Mouse (Mus musculus): ENCODE measurements around the gene Shq1. TPM values are rescaled to one million over a fixed set of nuclear protein-coding genes. Genes with fewer than 3 reads are reported as not detected.
A peak's percentile ranks its signal among the peaks of the same experiment; 100 is the strongest.

Shq1 gene
- total and polyA plus RNA-seq, 3 experiments: 12.5 to 19.7 (median 16.6) TPM

DNA sequence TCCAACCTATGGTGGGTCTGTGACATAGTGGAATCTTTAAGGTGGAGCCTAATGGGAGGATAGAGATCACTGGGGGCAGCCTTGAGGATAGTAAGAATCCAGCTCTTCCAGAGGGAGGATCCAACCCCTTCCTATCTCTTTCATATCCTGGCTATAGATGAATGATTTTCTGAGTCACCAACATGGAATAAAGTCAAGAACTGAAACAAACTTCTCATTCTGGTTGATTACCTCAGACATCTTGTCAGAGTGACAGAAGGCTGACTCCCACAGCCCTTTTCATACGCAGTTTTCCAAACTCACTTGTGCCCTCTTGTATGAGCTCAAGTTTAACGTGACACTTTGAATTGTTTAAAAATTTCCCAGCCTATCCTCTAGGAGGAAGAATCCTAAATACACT, 28.2 kb downstream of the Shq1 start:
- ATAC-seq (ENCODE audit: extremely low read depth, insufficient number of reproducible peaks, low FRiP score, poor library complexity, severe bottlenecking) (no peak), DNase-seq (ENCODE audit: low spot score) (no peak)
- Histone ChIP-seq H3K36me3 (replicated peaks) (peaks cover 76% of the 10 kb centered on the region), H3K27me3 (ENCODE audit: insufficient read depth, low read length) (no peaks in the 10 kb centered on the region), H3K9me3 (replicated peaks) (no peaks in the 10 kb centered on the region), H3K4me1 (ENCODE audit: insufficient read depth, low read depth, low read length) (no peaks in the 10 kb centered on the region), H3K4me3 (ENCODE audit: low read depth, low read length) (no peak overlapping the region)
- TF ChIP-seq POLR2AphosphoS5 (IDR thresholded peaks at IDR 0.05; ENCODE audit: insufficient replicate concordance, low read depth, low read length) (no peak), GATA1 (IDR thresholded peaks at IDR 0.05; ENCODE audit: borderline replicate concordance, low read length) (no peak), GATA2 (IDR thresholded peaks at IDR 0.05; ENCODE audit: borderline replicate concordance, low read depth, low read length) (no peak), TAL1 (conservative IDR thresholded peaks at IDR 0.05; ENCODE audit: low read depth, low read length) (no peak), CTCF (IDR thresholded peaks at IDR 0.05; ENCODE audit: low read depth, low read length) (no peak)

DNA sequence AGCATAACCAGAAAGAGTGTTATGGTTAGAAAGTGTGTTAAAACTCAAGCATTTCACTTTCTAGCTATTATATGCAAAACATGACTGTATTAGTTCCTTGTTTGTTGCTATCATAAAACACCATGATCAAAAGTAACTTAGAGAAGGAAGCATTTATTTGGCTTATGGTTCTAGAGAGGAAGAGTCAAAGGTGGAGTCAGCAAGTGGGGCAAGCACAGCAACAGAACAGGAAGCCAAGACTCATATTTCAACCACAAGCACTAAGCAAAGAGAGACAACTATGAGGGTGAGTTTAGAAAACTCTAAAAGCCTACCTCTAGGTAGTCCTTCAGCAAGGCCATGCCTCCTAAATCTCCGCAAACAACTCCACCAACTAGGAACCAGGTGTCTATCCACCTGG, 30.4 kb downstream of the Shq1 start:
- Histone ChIP-seq H3K9me3 (replicated peaks) (no peaks in the 10 kb centered on the region), H3K27me3 (ENCODE audit: insufficient read depth, low read length) (no peaks in the 10 kb centered on the region), H3K4me3 (ENCODE audit: low read depth, low read length) (no peak overlapping the region), H3K4me1 (ENCODE audit: insufficient read depth, low read depth, low read length) (no peaks in the 10 kb centered on the region), H3K36me3 (replicated peaks) (peaks cover 74% of the 10 kb centered on the region)
- TF ChIP-seq GATA1 (IDR thresholded peaks at IDR 0.05; ENCODE audit: borderline replicate concordance, low read length) (no peak), TAL1 (conservative IDR thresholded peaks at IDR 0.05; ENCODE audit: low read depth, low read length) (no peak), CTCF (IDR thresholded peaks at IDR 0.05; ENCODE audit: low read depth, low read length) (no peak)
- ATAC-seq (ENCODE audit: extremely low read depth, insufficient number of reproducible peaks, low FRiP score, poor library complexity, severe bottlenecking) (no peak), DNase-seq (ENCODE audit: low spot score) (no peak)

DNA sequence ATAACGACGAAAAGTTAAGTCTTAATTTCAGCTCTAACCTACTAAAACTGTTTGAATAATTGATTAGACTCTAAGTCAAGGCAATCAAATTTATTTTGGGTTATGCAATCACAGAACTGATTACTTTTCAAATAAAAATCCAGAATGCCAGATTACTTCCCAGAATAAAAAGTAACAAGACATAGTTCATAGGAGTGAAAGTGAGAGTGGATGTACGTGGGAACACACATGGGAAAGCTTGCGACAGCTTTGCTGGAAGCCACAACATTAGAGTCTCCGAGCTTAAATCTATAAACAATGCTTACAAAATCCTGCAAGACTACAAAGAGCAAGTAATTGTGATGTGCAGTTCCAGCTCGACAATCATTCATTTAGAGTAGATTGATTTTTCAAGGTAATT, 41.9 kb downstream of the Shq1 start:
- Histone ChIP-seq H3K4me3 (ENCODE audit: low read depth, low read length) (no peak overlapping the region), H3K27me3 (ENCODE audit: insufficient read depth, low read length) (no peaks in the 10 kb centered on the region), H3K36me3 (replicated peaks) (peaks cover 70% of the 10 kb centered on the region), H3K4me1 (ENCODE audit: insufficient read depth, low read depth, low read length) (peaks cover 15% of the 10 kb centered on the region), H3K9me3 (replicated peaks) (no peaks in the 10 kb centered on the region)
- TF ChIP-seq POLR2AphosphoS5 (IDR thresholded peaks at IDR 0.05; ENCODE audit: insufficient replicate concordance, low read depth, low read length) (no peak), GATA1 (IDR thresholded peaks at IDR 0.05; ENCODE audit: borderline replicate concordance, low read length) (no peak), TAL1 (conservative IDR thresholded peaks at IDR 0.05; ENCODE audit: low read depth, low read length) (no peak), CTCF (IDR thresholded peaks at IDR 0.05; ENCODE audit: low read depth, low read length) (no peak), GATA2 (IDR thresholded peaks at IDR 0.05; ENCODE audit: borderline replicate concordance, low read depth, low read length) (no peak)
- no peak for DNase-seq (ENCODE audit: low spot score)
- no peak for ATAC-seq (ENCODE audit: extremely low read depth, insufficient number of reproducible peaks, low FRiP score, poor library complexity, severe bottlenecking)

DNA sequence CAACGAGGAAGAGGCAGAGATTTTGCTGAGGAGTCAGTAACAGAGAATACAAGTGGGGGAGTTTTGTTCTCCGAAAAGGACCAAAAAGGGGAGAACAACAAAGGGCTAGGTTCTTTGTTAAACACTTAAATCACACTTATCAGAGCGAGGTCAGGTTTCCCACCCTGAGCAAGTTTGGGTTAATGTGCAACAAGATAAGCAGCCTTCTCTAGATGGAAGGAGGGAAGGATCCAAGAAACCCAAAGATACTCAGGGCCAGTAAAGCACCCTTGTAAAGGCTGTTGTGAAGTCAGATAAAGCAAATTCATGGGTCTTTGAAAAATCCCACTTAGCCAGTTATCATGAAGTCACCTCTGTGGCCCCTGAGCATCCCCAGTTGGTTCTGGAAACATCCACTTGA, 42.7 kb downstream of the Shq1 start:
- Histone ChIP-seq H3K4me3 (ENCODE audit: low read depth, low read length) (no peak overlapping the region), H3K9me3 (replicated peaks) (no peaks in the 10 kb centered on the region), H3K27me3 (ENCODE audit: insufficient read depth, low read length) (no peaks in the 10 kb centered on the region), H3K36me3 (replicated peaks) (peaks cover 70% of the 10 kb centered on the region), H3K4me1 (ENCODE audit: insufficient read depth, low read depth, low read length) (peaks cover 23% of the 10 kb centered on the region)
- TF ChIP-seq GATA1 (IDR thresholded peaks at IDR 0.05; ENCODE audit: borderline replicate concordance, low read length) (no peak), GATA2 (IDR thresholded peaks at IDR 0.05; ENCODE audit: borderline replicate concordance, low read depth, low read length) (no peak), TAL1 (conservative IDR thresholded peaks at IDR 0.05; ENCODE audit: low read depth, low read length) (no peak), POLR2AphosphoS5 (IDR thresholded peaks at IDR 0.05; ENCODE audit: insufficient replicate concordance, low read depth, low read length) (no peak), CTCF (IDR thresholded peaks at IDR 0.05; ENCODE audit: low read depth, low read length) (no peak)
- DNase-seq (ENCODE audit: low spot score): no peak
- ATAC-seq (ENCODE audit: extremely low read depth, insufficient number of reproducible peaks, low FRiP score, poor library complexity, severe bottlenecking): no peak

DNA sequence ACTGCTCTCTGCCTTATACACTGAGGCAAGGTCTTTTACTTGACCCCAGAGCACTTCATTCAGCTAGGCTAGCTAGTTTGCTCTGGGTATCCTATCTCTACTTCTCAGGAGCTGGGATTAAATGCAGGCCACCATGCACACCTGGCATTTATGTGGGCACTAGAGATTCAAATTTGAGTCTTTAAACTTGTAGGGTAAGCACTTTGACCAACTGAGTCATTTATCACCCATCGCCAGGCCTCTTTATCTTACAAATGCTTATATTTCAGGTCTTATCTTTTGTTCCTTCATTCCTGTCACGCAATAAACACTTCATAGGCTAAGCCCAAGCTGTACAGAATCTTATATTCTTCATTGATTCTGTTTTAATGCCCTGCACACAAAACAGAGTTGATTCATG, 47.0 kb downstream of the Shq1 start:
- Histone ChIP-seq H3K9me3 (replicated peaks) (no peaks in the 10 kb centered on the region), H3K4me3 (ENCODE audit: low read depth, low read length) (no peak overlapping the region), H3K4me1 (ENCODE audit: insufficient read depth, low read depth, low read length) (peaks cover 37% of the 10 kb centered on the region), H3K36me3 (replicated peaks) (peaks cover 69% of the 10 kb centered on the region), H3K27me3 (ENCODE audit: insufficient read depth, low read length) (no peaks in the 10 kb centered on the region)
- TF ChIP-seq GATA2 (IDR thresholded peaks at IDR 0.05; ENCODE audit: borderline replicate concordance, low read depth, low read length) (no peak), TAL1 (conservative IDR thresholded peaks at IDR 0.05; ENCODE audit: low read depth, low read length) (peak; percentile 78)
- ATAC-seq (ENCODE audit: extremely low read depth, insufficient number of reproducible peaks, low FRiP score, poor library complexity, severe bottlenecking): peak; percentile 92
- DNase-seq (ENCODE audit: low spot score): peak; percentile 21

DNA sequence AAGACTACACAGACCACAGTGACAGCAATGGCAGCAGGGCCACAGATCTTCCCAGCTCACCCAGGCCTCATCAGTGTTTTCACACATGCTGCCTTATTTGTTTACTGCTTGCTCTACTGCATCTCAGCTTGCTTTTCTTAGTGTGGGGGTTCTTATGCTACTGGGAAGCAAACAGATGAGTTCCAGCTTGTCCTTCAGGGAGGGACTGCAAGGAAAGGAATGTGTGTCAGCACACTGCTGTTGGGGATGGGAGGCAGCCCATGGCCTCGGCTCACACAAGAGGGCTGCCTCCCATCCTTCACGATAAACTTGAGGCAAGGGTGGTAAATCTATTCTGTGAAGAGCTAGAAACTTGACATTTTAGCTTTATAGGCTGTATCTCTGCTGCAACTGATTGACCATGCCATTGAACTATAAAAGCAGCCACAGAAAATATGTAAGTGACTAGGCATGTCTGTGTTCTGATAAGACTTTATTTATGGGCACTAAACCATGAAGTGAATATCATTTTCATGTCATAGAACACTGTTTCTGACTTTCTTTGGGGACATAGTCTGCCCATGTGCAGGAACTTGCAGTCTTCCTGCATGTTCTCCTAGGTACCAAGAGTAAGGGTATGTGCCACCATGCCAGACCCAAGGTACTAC, 48.0 kb downstream of the Shq1 start:
- Histone ChIP-seq H3K4me1 (ENCODE audit: insufficient read depth, low read depth, low read length) (peaks cover 31% of the 10 kb centered on the region), H3K4me3 (ENCODE audit: low read depth, low read length) (no peak overlapping the region), H3K36me3 (replicated peaks) (peaks cover 61% of the 10 kb centered on the region), H3K9me3 (replicated peaks) (no peaks in the 10 kb centered on the region), H3K27me3 (ENCODE audit: insufficient read depth, low read length) (no peaks in the 10 kb centered on the region)
- no peak for DNase-seq (ENCODE audit: low spot score)
- TF ChIP-seq POLR2AphosphoS5 (IDR thresholded peaks at IDR 0.05; ENCODE audit: insufficient replicate concordance, low read depth, low read length) (no peak), GATA1 (IDR thresholded peaks at IDR 0.05; ENCODE audit: borderline replicate concordance, low read length) (no peak), CTCF (IDR thresholded peaks at IDR 0.05; ENCODE audit: low read depth, low read length) (no peak), TAL1 (conservative IDR thresholded peaks at IDR 0.05; ENCODE audit: low read depth, low read length) (no peak), GATA2 (IDR thresholded peaks at IDR 0.05; ENCODE audit: borderline replicate concordance, low read depth, low read length) (no peak)
- no peak for ATAC-seq (ENCODE audit: extremely low read depth, insufficient number of reproducible peaks, low FRiP score, poor library complexity, severe bottlenecking)

All from G1E (cell line).